Mouse (Mus musculus): ENCODE results near the gene Olfr1281. TPM values are rescaled to one million over a fixed set of nuclear protein-coding genes. Genes with fewer than 3 reads are reported as not detected.

The Olfr1281 gene
- not detected for polyA plus RNA-seq (2014; fragmentation: Illumina TruSeq; extraction: RNeasy Lipid Tissue Mini Kit (QIAGEN cat#74804); ENCODE audit: insufficient read depth, low read depth, low replicate concordance)

GRCm38 (mm10) chr2:111326220-111326619 lies at the start of gene Olfr1281:
Gene Olfr1281 (plus strand): TSS chr2:111326520.

GRCm38 (mm10) chr2:111289836-111290235 lies 36.5 kb upstream of the Olfr1281 start, which contains the start of gene Olfr1278:
Gene Olfr1278 (plus strand): TSS chr2:111290136.

DNA sequence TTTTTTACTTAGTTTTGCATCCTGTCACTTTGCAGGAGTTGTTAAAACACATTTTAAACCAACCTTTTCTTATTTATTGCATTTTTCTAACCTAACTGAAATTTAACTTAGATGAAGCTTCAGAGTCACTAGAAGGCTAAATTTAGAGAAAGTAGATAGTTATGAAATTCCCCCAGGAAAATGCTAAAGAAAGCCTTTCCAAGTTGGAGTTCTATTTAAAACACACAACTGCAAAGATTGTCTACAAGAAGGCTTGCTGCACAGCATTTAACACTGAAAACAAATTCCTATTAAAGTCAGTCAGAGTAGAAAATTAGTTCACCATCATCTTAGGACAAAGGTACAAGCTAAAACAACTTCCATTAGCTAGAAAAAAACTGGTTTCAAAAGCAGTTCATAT lies 25.9 kb upstream of the Olfr1281 start, which contains the start of gene Olfr1279:
Gene Olfr1279 (plus strand): TSS at position 262 of the 400 bp plus-strand sequence.

DNA sequence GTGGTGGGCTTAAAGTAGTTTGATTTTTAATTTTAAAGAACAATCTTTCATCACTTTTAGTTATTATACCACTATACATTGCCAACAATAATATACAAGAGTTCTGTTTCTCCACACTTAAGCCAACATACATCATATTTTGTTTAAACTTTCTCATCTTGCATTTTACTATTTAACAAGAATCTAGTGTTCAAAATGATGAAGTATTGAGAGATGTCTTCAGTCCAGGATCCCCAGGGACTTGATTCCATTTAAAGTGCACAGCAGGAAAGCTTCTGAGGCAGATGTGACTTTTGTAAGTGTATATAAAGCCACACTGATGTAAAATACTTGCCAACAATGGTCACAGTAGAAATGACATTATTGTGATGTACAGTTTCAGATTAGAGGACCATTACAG lies 12.6 kb upstream of the Olfr1281 start, which contains the start of gene Olfr1280:
Gene Olfr1280 (plus strand): TSS at position 301 of the 400 bp plus-strand sequence.

GRCm38 (mm10) chr2:111335976-111336375 lies 9.7 kb downstream of the Olfr1281 start, which contains the start of gene Olfr1282:
Gene Olfr1282 (minus strand): TSS chr2:111336076.

GRCm38 (mm10) chr2:111366490-111366889 lies 40.2 kb downstream of the Olfr1281 start, which contains the start of gene Olfr1283:
Gene Olfr1283 (plus strand): TSS chr2:111366790.

GRCm38 (mm10) chr2:111375222-111375621 lies 48.9 kb downstream of the Olfr1281 start, which contains the start of gene Olfr1284:
Gene Olfr1284 (plus strand): TSS chr2:111375522.

Other genes with a start within 250 kb of the Olfr1281 start
- not detected for gene Gm13941, start 220.5 kb upstream of the Olfr1281 start, polyA plus RNA-seq (2014; fragmentation: Illumina TruSeq; extraction: RNeasy Lipid Tissue Mini Kit (QIAGEN cat#74804); ENCODE audit: insufficient read depth, low read depth, low replicate concordance)
- gene Gm15130, start 173.6 kb upstream of the Olfr1281 start, polyA plus RNA-seq (2014; fragmentation: Illumina TruSeq; extraction: RNeasy Lipid Tissue Mini Kit (QIAGEN cat#74804); ENCODE audit: insufficient read depth, low read depth, low replicate concordance): not detected
- not detected for gene 4930430A15Rik, start 96.9 kb upstream of the Olfr1281 start, polyA plus RNA-seq (2014; fragmentation: Illumina TruSeq; extraction: RNeasy Lipid Tissue Mini Kit (QIAGEN cat#74804); ENCODE audit: insufficient read depth, low read depth, low replicate concordance)
- gene Olfr1275, start 91.2 kb upstream of the Olfr1281 start, polyA plus RNA-seq (2014; fragmentation: Illumina TruSeq; extraction: RNeasy Lipid Tissue Mini Kit (QIAGEN cat#74804); ENCODE audit: insufficient read depth, low read depth, low replicate concordance): not detected
- gene Olfr1276, start 72.0 kb upstream of the Olfr1281 start, polyA plus RNA-seq (2014; fragmentation: Illumina TruSeq; extraction: RNeasy Lipid Tissue Mini Kit (QIAGEN cat#74804); ENCODE audit: insufficient read depth, low read depth, low replicate concordance): not detected
- not detected for gene Olfr1277, start 52.4 kb upstream of the Olfr1281 start, polyA plus RNA-seq (2014; fragmentation: Illumina TruSeq; extraction: RNeasy Lipid Tissue Mini Kit (QIAGEN cat#74804); ENCODE audit: insufficient read depth, low read depth, low replicate concordance)
- gene Olfr1278, start 36.4 kb upstream of the Olfr1281 start, polyA plus RNA-seq (2014; fragmentation: Illumina TruSeq; extraction: RNeasy Lipid Tissue Mini Kit (QIAGEN cat#74804); ENCODE audit: insufficient read depth, low read depth, low replicate concordance): not detected
- gene Olfr1279, start 25.9 kb upstream of the Olfr1281 start, polyA plus RNA-seq (2014; fragmentation: Illumina TruSeq; extraction: RNeasy Lipid Tissue Mini Kit (QIAGEN cat#74804); ENCODE audit: insufficient read depth, low read depth, low replicate concordance): not detected
- not detected for gene Olfr1280, start 12.5 kb upstream of the Olfr1281 start, polyA plus RNA-seq (2014; fragmentation: Illumina TruSeq; extraction: RNeasy Lipid Tissue Mini Kit (QIAGEN cat#74804); ENCODE audit: insufficient read depth, low read depth, low replicate concordance)
- not detected for gene Olfr1282, start 9.6 kb downstream of the Olfr1281 start, polyA plus RNA-seq (2014; fragmentation: Illumina TruSeq; extraction: RNeasy Lipid Tissue Mini Kit (QIAGEN cat#74804); ENCODE audit: insufficient read depth, low read depth, low replicate concordance)
- gene Olfr1283, start 40.3 kb downstream of the Olfr1281 start, polyA plus RNA-seq (2014; fragmentation: Illumina TruSeq; extraction: RNeasy Lipid Tissue Mini Kit (QIAGEN cat#74804); ENCODE audit: insufficient read depth, low read depth, low replicate concordance): not detected
- gene Olfr1284, start 49.0 kb downstream of the Olfr1281 start, polyA plus RNA-seq (2014; fragmentation: Illumina TruSeq; extraction: RNeasy Lipid Tissue Mini Kit (QIAGEN cat#74804); ENCODE audit: insufficient read depth, low read depth, low replicate concordance): not detected
- gene Olfr1286, start 96.6 kb downstream of the Olfr1281 start, polyA plus RNA-seq (2014; fragmentation: Illumina TruSeq; extraction: RNeasy Lipid Tissue Mini Kit (QIAGEN cat#74804); ENCODE audit: insufficient read depth, low read depth, low replicate concordance): not detected
- not detected for gene Olfr1287, start 122.6 kb downstream of the Olfr1281 start, polyA plus RNA-seq (2014; fragmentation: Illumina TruSeq; extraction: RNeasy Lipid Tissue Mini Kit (QIAGEN cat#74804); ENCODE audit: insufficient read depth, low read depth, low replicate concordance)
- gene Olfr1288, start 147.6 kb downstream of the Olfr1281 start, polyA plus RNA-seq (2014; fragmentation: Illumina TruSeq; extraction: RNeasy Lipid Tissue Mini Kit (QIAGEN cat#74804); ENCODE audit: insufficient read depth, low read depth, low replicate concordance): not detected
- not detected for gene Olfr1289, start 154.3 kb downstream of the Olfr1281 start, polyA plus RNA-seq (2014; fragmentation: Illumina TruSeq; extraction: RNeasy Lipid Tissue Mini Kit (QIAGEN cat#74804); ENCODE audit: insufficient read depth, low read depth, low replicate concordance)
- not detected for gene Olfr1290, start 167.3 kb downstream of the Olfr1281 start, polyA plus RNA-seq (2014; fragmentation: Illumina TruSeq; extraction: RNeasy Lipid Tissue Mini Kit (QIAGEN cat#74804); ENCODE audit: insufficient read depth, low read depth, low replicate concordance)
- not detected for gene Olfr1291-ps1, start 170.7 kb downstream of the Olfr1281 start, polyA plus RNA-seq (2014; fragmentation: Illumina TruSeq; extraction: RNeasy Lipid Tissue Mini Kit (QIAGEN cat#74804); ENCODE audit: insufficient read depth, low read depth, low replicate concordance)
- not detected for gene Olfr1293-ps, start 198.7 kb downstream of the Olfr1281 start, polyA plus RNA-seq (2014; fragmentation: Illumina TruSeq; extraction: RNeasy Lipid Tissue Mini Kit (QIAGEN cat#74804); ENCODE audit: insufficient read depth, low read depth, low replicate concordance)
- not detected for gene Olfr1294, start 213.8 kb downstream of the Olfr1281 start, polyA plus RNA-seq (2014; fragmentation: Illumina TruSeq; extraction: RNeasy Lipid Tissue Mini Kit (QIAGEN cat#74804); ENCODE audit: insufficient read depth, low read depth, low replicate concordance)
- gene Olfr1295, start 243.2 kb downstream of the Olfr1281 start, polyA plus RNA-seq (2014; fragmentation: Illumina TruSeq; extraction: RNeasy Lipid Tissue Mini Kit (QIAGEN cat#74804); ENCODE audit: insufficient read depth, low read depth, low replicate concordance): not detected